Mouse (Mus musculus): ENCODE results near the gene Slc25a29. TPM values are rescaled to one million over a fixed set of nuclear protein-coding genes. Genes with fewer than 3 reads are reported as not detected.
"Not testable (repeated sequence)": the region's sequence is repeated elsewhere in the genome, so short reads cannot be mapped to it uniquely, and the experiment has no call there.

Gene Slc25a29
- polyA plus RNA-seq, 1 experiment, result 12.7 TPM

- no peak for DNase-seq
- H3K4me3 ChIP-seq (ENCODE audit: insufficient read depth, low read depth, low read length), result no peak overlapping the region
- 81% methylated on average over 8 of the region's 8 CpGs for WGBS
- H3K4me1 ChIP-seq (ENCODE audit: control insufficient read depth, insufficient read depth, low read length), result no peaks in the 10 kb centered on the region
- no peaks in the 10 kb centered on the region for H3K36me3 ChIP-seq (ENCODE audit: control insufficient read depth, insufficient read depth, low read length)
- no peaks in the 10 kb centered on the region for H3K27me3 ChIP-seq (replicated peaks; ENCODE audit: control insufficient read depth, insufficient read depth, low read length)
- no peak overlapping the region for H3K27ac ChIP-seq (ENCODE audit: insufficient read depth, low read depth, low read length)
- no peak for TF ChIP-seq POLR2A (IDR thresholded peaks at IDR 0.05; ENCODE audit: low read depth, low read length)
- TF ChIP-seq CTCF (conservative IDR thresholded peaks at IDR 0.05; ENCODE audit: insufficient read depth, insufficient read length, low read depth, low read length), result no peak
Observed at GRCm38 (mm10) chr12:108850886-108851285, 15.2 kb upstream of the Slc25a29 start.

GRCm38 (mm10) chr12:108850129-108850528 lies 14.4 kb upstream of the Slc25a29 start:
- no peaks in the 10 kb centered on the region for H3K4me1 ChIP-seq (ENCODE audit: control insufficient read depth, insufficient read depth, low read length)
- DNase-seq, result peak; percentile 51
- 44% methylated on average over 8 of the region's 8 CpGs for WGBS
- H3K36me3 ChIP-seq (ENCODE audit: control insufficient read depth, insufficient read depth, low read length), result no peaks in the 10 kb centered on the region
- no peak for TF ChIP-seq POLR2A (IDR thresholded peaks at IDR 0.05; ENCODE audit: low read depth, low read length)
- no peak for TF ChIP-seq CTCF (conservative IDR thresholded peaks at IDR 0.05; ENCODE audit: insufficient read depth, insufficient read length, low read depth, low read length)
- no peak overlapping the region for H3K27ac ChIP-seq (ENCODE audit: insufficient read depth, low read depth, low read length)
- no peak overlapping the region for H3K4me3 ChIP-seq (ENCODE audit: insufficient read depth, low read depth, low read length)
- H3K27me3 ChIP-seq (replicated peaks; ENCODE audit: control insufficient read depth, insufficient read depth, low read length), result no peaks in the 10 kb centered on the region

- whole genome bisulfite sequencing, result 68% methylated on average over 4 of the region's 4 CpGs
- TF ChIP-seq POLR2A (IDR thresholded peaks at IDR 0.05; ENCODE audit: low read depth, low read length) (no peak), CTCF (conservative IDR thresholded peaks at IDR 0.05; ENCODE audit: insufficient read depth, insufficient read length, low read depth, low read length) (no peak)
- H3K27me3 ChIP-seq (replicated peaks; ENCODE audit: control insufficient read depth, insufficient read depth, low read length), result no peaks in the 10 kb centered on the region
- no peak overlapping the region for H3K27ac ChIP-seq (ENCODE audit: insufficient read depth, low read depth, low read length)
- H3K4me1 ChIP-seq (ENCODE audit: control insufficient read depth, insufficient read depth, low read length), result no peaks in the 10 kb centered on the region
- no peak for DNase-seq
- no peak overlapping the region for H3K4me3 ChIP-seq (ENCODE audit: insufficient read depth, low read depth, low read length)
- H3K36me3 ChIP-seq (ENCODE audit: control insufficient read depth, insufficient read depth, low read length), result no peaks in the 10 kb centered on the region
Observed at GRCm38 (mm10) chr12:108849488-108850022, 13.9 kb upstream of the Slc25a29 start.

- peak; percentile 29 for DNase-seq
- not testable (repeated sequence) for H3K4me1 ChIP-seq (ENCODE audit: control insufficient read depth, insufficient read depth, low read length); H3K36me3 ChIP-seq (ENCODE audit: control insufficient read depth, insufficient read depth, low read length); H3K27ac ChIP-seq (ENCODE audit: insufficient read depth, low read depth, low read length); H3K27me3 ChIP-seq (replicated peaks; ENCODE audit: control insufficient read depth, insufficient read depth, low read length); H3K4me3 ChIP-seq (ENCODE audit: insufficient read depth, low read depth, low read length)
- 93% methylated on average over 3 of the region's 3 CpGs for WGBS
- TF ChIP-seq CTCF (conservative IDR thresholded peaks at IDR 0.05; ENCODE audit: insufficient read depth, insufficient read length, low read depth, low read length), result peak; percentile 42
Observed at GRCm38 (mm10) chr12:108848033-108848432, 12.3 kb upstream of the Slc25a29 start.

GRCm38 (mm10) chr12:108842663-108843062 lies 7.0 kb upstream of the Slc25a29 start:
- 87% methylated on average over 7 of the region's 7 CpGs for WGBS
- peaks cover under 1% of the 10 kb centered on the region; the same call in 1 of the 2 replicates for H3K4me1 ChIP-seq (ENCODE audit: control insufficient read depth, insufficient read depth, low read length)
- no peaks in the 10 kb centered on the region for H3K36me3 ChIP-seq (ENCODE audit: control insufficient read depth, insufficient read depth, low read length)
- H3K4me3 ChIP-seq (ENCODE audit: insufficient read depth, low read depth, low read length), result no peak overlapping the region
- TF ChIP-seq CTCF (conservative IDR thresholded peaks at IDR 0.05; ENCODE audit: insufficient read depth, insufficient read length, low read depth, low read length), result no peak
- no peak for TF ChIP-seq POLR2A (IDR thresholded peaks at IDR 0.05; ENCODE audit: low read depth, low read length)
- no peak overlapping the region for H3K27ac ChIP-seq (ENCODE audit: insufficient read depth, low read depth, low read length)
- no peak for DNase-seq
- H3K27me3 ChIP-seq (replicated peaks; ENCODE audit: control insufficient read depth, insufficient read depth, low read length), result no peaks in the 10 kb centered on the region

GRCm38 (mm10) chr12:108841181-108841580 lies 5.5 kb upstream of the Slc25a29 start:
- TF ChIP-seq CTCF (conservative IDR thresholded peaks at IDR 0.05; ENCODE audit: insufficient read depth, insufficient read length, low read depth, low read length), result no peak
- no peak for TF ChIP-seq POLR2A (IDR thresholded peaks at IDR 0.05; ENCODE audit: low read depth, low read length)
- WGBS, result 65% methylated on average over 6 of the region's 6 CpGs
- peak; percentile 67 for DNase-seq
- Histone ChIP-seq H3K4me3 (ENCODE audit: insufficient read depth, low read depth, low read length) (no peak overlapping the region), H3K27ac (ENCODE audit: insufficient read depth, low read depth, low read length) (peak overlapping the region; percentile 48; the same call in 1 of the 2 replicates), H3K4me1 (ENCODE audit: control insufficient read depth, insufficient read depth, low read length) (peaks cover 11% of the 10 kb centered on the region), H3K36me3 (ENCODE audit: control insufficient read depth, insufficient read depth, low read length) (no peaks in the 10 kb centered on the region), H3K27me3 (replicated peaks; ENCODE audit: control insufficient read depth, insufficient read depth, low read length) (no peaks in the 10 kb centered on the region)

- Histone ChIP-seq H3K36me3 (ENCODE audit: control insufficient read depth, insufficient read depth, low read length) (no peaks in the 10 kb centered on the region), H3K4me3 (ENCODE audit: insufficient read depth, low read depth, low read length) (peak overlapping the region; percentile 65), H3K27ac (ENCODE audit: insufficient read depth, low read depth, low read length) (peak overlapping the region; percentile 84; the same call in 1 of the 2 replicates), H3K27me3 (replicated peaks; ENCODE audit: control insufficient read depth, insufficient read depth, low read length) (no peaks in the 10 kb centered on the region), H3K4me1 (ENCODE audit: control insufficient read depth, insufficient read depth, low read length) (peaks cover 21% of the 10 kb centered on the region)
- WGBS, result 49% methylated on average over 7 of the region's 7 CpGs
- TF ChIP-seq POLR2A (IDR thresholded peaks at IDR 0.05; ENCODE audit: low read depth, low read length), result no peak
- no peak for TF ChIP-seq CTCF (conservative IDR thresholded peaks at IDR 0.05; ENCODE audit: insufficient read depth, insufficient read length, low read depth, low read length)
- no peak for DNase-seq
Observed at GRCm38 (mm10) chr12:108836722-108837121, 1.0 kb upstream of the Slc25a29 start.

Data from kidney, adult 2 months (tissue).